Mouse (Mus musculus): ENCODE measurements around the gene Sncb. TPM values are rescaled to one million over a fixed set of nuclear protein-coding genes. Genes with fewer than 3 reads are reported as not detected.

Gene Sncb
- polyA plus RNA-seq, 1 experiment from 2014 or later: 2.5 TPM

- Histone ChIP-seq H3K4me1 (replicated peaks; ENCODE audit: control insufficient read depth, insufficient read depth, low read length) (peaks cover 9% of the 10 kb centered on the region; the same call in 1 of the 2 replicates), H3K36me3 (ENCODE audit: control insufficient read depth, insufficient read depth, low read length) (no peaks in the 10 kb centered on the region), H3K27ac (ENCODE audit: low read depth, low read length) (no peak overlapping the region), H3K4me3 (ENCODE audit: low read depth, low read length) (no peak overlapping the region), H3K4me2 (replicated peaks; ENCODE audit: low read depth, low read length) (no peak overlapping the region), H3K27me3 (ENCODE audit: control insufficient read depth, insufficient read depth, low read length) (peaks cover 27% of the 10 kb centered on the region), H3K9me3 (ENCODE audit: control insufficient read depth, low read length) (no peaks in the 10 kb centered on the region), H3K9ac (ENCODE audit: low read depth, low read length) (no peak overlapping the region)
- WGBS: 68% methylated on average over 7 of the region's 7 CpGs
- DNase-seq (ENCODE audit: low spot score): no peak
- no peak for ATAC-seq (ENCODE audit: low FRiP score)
Observed at GRCm38 (mm10) chr13:54760906-54761305, 5.5 kb downstream of the Sncb start.

DNA sequence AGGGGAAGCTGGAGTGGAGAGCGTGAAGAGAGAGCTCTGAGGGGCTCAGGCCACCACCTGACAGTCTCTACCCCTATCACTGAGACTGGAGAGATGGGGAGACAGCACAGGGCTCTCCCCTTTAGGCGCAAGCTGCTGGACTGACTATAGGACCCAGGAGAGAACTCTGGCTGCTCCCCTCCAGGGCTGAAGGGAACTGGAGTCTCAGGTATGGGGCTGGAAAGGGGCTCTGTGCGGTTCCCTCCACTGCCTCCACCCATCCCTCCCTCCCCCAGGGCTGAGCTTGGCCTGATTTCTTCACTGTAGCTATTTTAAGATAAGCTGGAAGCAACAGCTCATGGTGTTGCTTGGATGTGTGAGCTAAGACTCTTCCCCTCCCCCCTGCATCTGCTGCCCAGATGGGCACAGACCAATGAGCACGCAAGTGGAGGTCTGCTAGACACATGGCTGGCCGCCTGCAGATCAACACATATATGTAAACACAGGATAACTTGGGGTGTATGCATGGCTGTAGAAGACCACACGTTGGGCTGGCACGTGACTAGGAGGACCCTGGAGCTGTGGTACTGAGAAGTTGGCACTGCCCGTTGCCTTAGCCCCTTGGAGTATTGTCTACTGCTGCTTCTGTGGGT lies 6.1 kb downstream of the Sncb start:
- 0 out of 2 replicates have a peak overlapping the region, but pooled peaks have one; percentile 7 for H3K27ac ChIP-seq (ENCODE audit: low read depth, low read length)
- 59% methylated on average over 8 of the region's 8 CpGs for WGBS

DNA sequence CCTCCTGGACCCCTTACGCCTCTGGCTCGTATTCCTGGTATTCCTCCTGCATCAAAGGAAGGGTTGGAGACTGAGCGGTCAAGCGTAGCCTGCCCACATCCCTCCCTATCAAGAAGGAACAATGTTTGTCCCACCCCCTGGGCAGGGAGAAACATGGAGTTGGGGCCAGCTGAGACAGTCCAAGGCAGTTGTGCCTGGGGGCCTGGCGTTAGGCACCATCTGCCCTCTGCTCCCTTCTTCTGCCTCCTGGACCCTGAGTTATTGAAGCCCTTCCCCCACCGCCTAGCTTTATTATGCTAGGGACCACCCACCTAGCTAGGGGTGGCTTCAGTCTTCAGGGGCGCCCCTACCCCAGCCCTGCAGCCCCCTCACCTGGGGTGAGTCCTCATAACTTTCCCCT lies 6.9 kb downstream of the Sncb start:
- peaks cover 13% of the 10 kb centered on the region for H3K27me3 ChIP-seq (ENCODE audit: control insufficient read depth, insufficient read depth, low read length)
- peak overlapping the region; percentile 68 for H3K4me2 ChIP-seq (replicated peaks; ENCODE audit: low read depth, low read length)
- peak overlapping the region; percentile 7; the same call in 1 of the 2 replicates for H3K27ac ChIP-seq (ENCODE audit: low read depth, low read length)
- peaks cover 6% of the 10 kb centered on the region; the same call in 1 of the 2 replicates for H3K4me1 ChIP-seq (replicated peaks; ENCODE audit: control insufficient read depth, insufficient read depth, low read length)
- WGBS: 12% methylated on average over 7 of the region's 7 CpGs
- no peaks in the 10 kb centered on the region for H3K9me3 ChIP-seq (ENCODE audit: control insufficient read depth, low read length)
- ATAC-seq (ENCODE audit: low FRiP score) (peak; percentile 15; the same call in 1 of the 2 replicates), DNase-seq (ENCODE audit: low spot score) (peak; percentile 48)
- H3K4me3 ChIP-seq (ENCODE audit: low read depth, low read length): no peak overlapping the region
- no peaks in the 10 kb centered on the region for H3K36me3 ChIP-seq (ENCODE audit: control insufficient read depth, insufficient read depth, low read length)
- H3K9ac ChIP-seq (ENCODE audit: low read depth, low read length): no peak overlapping the region

More for the DNA sequence above, 6.1 kb downstream of the Sncb start:
- Histone ChIP-seq H3K9ac (ENCODE audit: low read depth, low read length) (no peak overlapping the region), H3K4me3 (ENCODE audit: low read depth, low read length) (no peak overlapping the region), H3K36me3 (ENCODE audit: control insufficient read depth, insufficient read depth, low read length) (no peaks in the 10 kb centered on the region), H3K27me3 (ENCODE audit: control insufficient read depth, insufficient read depth, low read length) (peaks cover 21% of the 10 kb centered on the region), H3K9me3 (ENCODE audit: control insufficient read depth, low read length) (no peaks in the 10 kb centered on the region), H3K4me1 (replicated peaks; ENCODE audit: control insufficient read depth, insufficient read depth, low read length) (0 out of 2 replicates have a peak, but pooled peaks cover 6% of the 10 kb centered on the region), H3K4me2 (replicated peaks; ENCODE audit: low read depth, low read length) (no peak overlapping the region)
- DNase-seq (ENCODE audit: low spot score) (peak; percentile 48), ATAC-seq (ENCODE audit: low FRiP score) (no peak)

GRCm38 (mm10) chr13:54758756-54759470 lies 7.5 kb downstream of the Sncb start:
- DNase-seq (ENCODE audit: low spot score): peak; percentile 27
- peak; percentile 25 for ATAC-seq (ENCODE audit: low FRiP score)
- peak overlapping the region; percentile 68 for H3K4me2 ChIP-seq (replicated peaks; ENCODE audit: low read depth, low read length)
- H3K27ac ChIP-seq (ENCODE audit: low read depth, low read length): peak overlapping the region; percentile 81
- no peaks in the 10 kb centered on the region for H3K9me3 ChIP-seq (ENCODE audit: control insufficient read depth, low read length)
- H3K27me3 ChIP-seq (ENCODE audit: control insufficient read depth, insufficient read depth, low read length): peaks cover 11% of the 10 kb centered on the region
- WGBS: 2% methylated on average over 29 of the region's 29 CpGs
- H3K9ac ChIP-seq (ENCODE audit: low read depth, low read length): peak overlapping the region; percentile 52
- peak overlapping the region; percentile 37 for H3K4me3 ChIP-seq (ENCODE audit: low read depth, low read length)
- no peaks in the 10 kb centered on the region for H3K36me3 ChIP-seq (ENCODE audit: control insufficient read depth, insufficient read depth, low read length)
- H3K4me1 ChIP-seq (replicated peaks; ENCODE audit: control insufficient read depth, insufficient read depth, low read length): peaks cover 6% of the 10 kb centered on the region; the same call in 1 of the 2 replicates

DNA sequence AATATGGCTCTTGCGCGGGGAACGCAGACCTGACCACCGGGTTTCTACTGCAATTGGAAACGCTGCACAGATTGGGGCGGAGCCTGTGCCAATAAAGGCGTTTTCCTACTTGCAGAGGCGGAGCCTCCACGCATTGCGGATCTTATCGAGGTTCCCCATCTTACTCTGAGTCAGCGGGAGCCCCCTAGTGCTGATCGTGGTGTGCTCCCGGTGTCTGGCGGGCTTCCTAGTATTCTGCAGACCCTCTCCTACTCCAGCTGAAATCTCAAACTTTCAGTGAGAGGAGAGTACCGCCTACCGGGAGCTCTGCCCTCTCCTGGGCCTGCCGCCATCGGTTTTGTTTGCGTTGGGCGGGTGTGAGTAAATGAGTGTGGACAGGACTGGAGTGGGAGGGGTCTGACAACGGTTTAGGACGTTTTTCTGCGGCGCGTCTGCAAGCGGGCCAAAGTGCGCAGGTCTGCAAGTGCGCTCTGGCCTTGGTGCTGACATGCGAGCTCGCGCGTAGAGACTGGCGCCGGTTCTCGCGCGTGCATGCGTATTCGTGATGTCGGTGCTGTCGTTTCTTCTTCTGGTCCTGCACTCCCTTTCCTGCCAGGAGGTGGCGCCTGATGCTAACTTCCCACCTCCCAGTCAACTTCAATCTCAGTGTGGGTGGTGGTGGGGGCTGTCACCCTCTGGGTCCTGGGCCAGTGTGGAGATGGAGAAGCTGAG lies 8.2 kb downstream of the Sncb start:
- Histone ChIP-seq H3K4me3 (ENCODE audit: low read depth, low read length) (peak overlapping the region; percentile 37), H3K36me3 (ENCODE audit: control insufficient read depth, insufficient read depth, low read length) (no peaks in the 10 kb centered on the region), H3K4me2 (replicated peaks; ENCODE audit: low read depth, low read length) (peak overlapping the region; percentile 68), H3K27me3 (ENCODE audit: control insufficient read depth, insufficient read depth, low read length) (peaks cover 5% of the 10 kb centered on the region; the same call in 1 of the 2 replicates), H3K9me3 (ENCODE audit: control insufficient read depth, low read length) (no peaks in the 10 kb centered on the region), H3K4me1 (replicated peaks; ENCODE audit: control insufficient read depth, insufficient read depth, low read length) (peaks cover 6% of the 10 kb centered on the region; the same call in 1 of the 2 replicates), H3K27ac (ENCODE audit: low read depth, low read length) (peak overlapping the region; percentile 81), H3K9ac (ENCODE audit: low read depth, low read length) (peak overlapping the region; percentile 52)
- DNase-seq (ENCODE audit: low spot score): peak; percentile 95
- WGBS: under 1% methylated on average over 43 of the region's 43 CpGs
- ATAC-seq (ENCODE audit: low FRiP score): peak; percentile 75

- Histone ChIP-seq H3K27me3 (ENCODE audit: control insufficient read depth, insufficient read depth, low read length) (peaks cover 3% of the 10 kb centered on the region; the same call in 1 of the 2 replicates), H3K4me2 (replicated peaks; ENCODE audit: low read depth, low read length) (peak overlapping the region; percentile 68), H3K4me1 (replicated peaks; ENCODE audit: control insufficient read depth, insufficient read depth, low read length) (peaks cover 6% of the 10 kb centered on the region; the same call in 1 of the 2 replicates), H3K9me3 (ENCODE audit: control insufficient read depth, low read length) (no peaks in the 10 kb centered on the region), H3K27ac (ENCODE audit: low read depth, low read length) (no peak overlapping the region; the same call in 1 of the 2 replicates), H3K4me3 (ENCODE audit: low read depth, low read length) (peak overlapping the region; percentile 37), H3K9ac (ENCODE audit: low read depth, low read length) (no peak overlapping the region), H3K36me3 (ENCODE audit: control insufficient read depth, insufficient read depth, low read length) (no peaks in the 10 kb centered on the region)
- 56% methylated on average over 10 of the region's 10 CpGs for WGBS
- no peak for ATAC-seq (ENCODE audit: low FRiP score)
- DNase-seq (ENCODE audit: low spot score): no peak
Observed at GRCm38 (mm10) chr13:54757093-54757830, 9.1 kb downstream of the Sncb start.

- no peak for ATAC-seq (ENCODE audit: low FRiP score)
- H3K9ac ChIP-seq (ENCODE audit: low read depth, low read length): no peak overlapping the region
- H3K27ac ChIP-seq (ENCODE audit: low read depth, low read length): no peak overlapping the region
- no peak overlapping the region for H3K4me3 ChIP-seq (ENCODE audit: low read depth, low read length)
- H3K4me1 ChIP-seq (replicated peaks; ENCODE audit: control insufficient read depth, insufficient read depth, low read length): peaks cover 6% of the 10 kb centered on the region; the same call in 1 of the 2 replicates
- 90% methylated on average over 8 of the region's 8 CpGs for WGBS
- no peaks in the 10 kb centered on the region for H3K36me3 ChIP-seq (ENCODE audit: control insufficient read depth, insufficient read depth, low read length)
- no peak for DNase-seq (ENCODE audit: low spot score)
- peaks cover 7% of the 10 kb centered on the region; the same call in 1 of the 2 replicates for H3K27me3 ChIP-seq (ENCODE audit: control insufficient read depth, insufficient read depth, low read length)
- no peak overlapping the region for H3K4me2 ChIP-seq (replicated peaks; ENCODE audit: low read depth, low read length)
- H3K9me3 ChIP-seq (ENCODE audit: control insufficient read depth, low read length): no peaks in the 10 kb centered on the region
Observed at GRCm38 (mm10) chr13:54756156-54756712, 10.2 kb downstream of the Sncb start.
